Mouse (Mus musculus): ENCODE data around the gene Lrch3.
"Not testable (repeated sequence)": the region's sequence is repeated elsewhere in the genome, so short reads cannot be mapped to it uniquely, and the experiment has no call there.

Gene Lrch3

DNA sequence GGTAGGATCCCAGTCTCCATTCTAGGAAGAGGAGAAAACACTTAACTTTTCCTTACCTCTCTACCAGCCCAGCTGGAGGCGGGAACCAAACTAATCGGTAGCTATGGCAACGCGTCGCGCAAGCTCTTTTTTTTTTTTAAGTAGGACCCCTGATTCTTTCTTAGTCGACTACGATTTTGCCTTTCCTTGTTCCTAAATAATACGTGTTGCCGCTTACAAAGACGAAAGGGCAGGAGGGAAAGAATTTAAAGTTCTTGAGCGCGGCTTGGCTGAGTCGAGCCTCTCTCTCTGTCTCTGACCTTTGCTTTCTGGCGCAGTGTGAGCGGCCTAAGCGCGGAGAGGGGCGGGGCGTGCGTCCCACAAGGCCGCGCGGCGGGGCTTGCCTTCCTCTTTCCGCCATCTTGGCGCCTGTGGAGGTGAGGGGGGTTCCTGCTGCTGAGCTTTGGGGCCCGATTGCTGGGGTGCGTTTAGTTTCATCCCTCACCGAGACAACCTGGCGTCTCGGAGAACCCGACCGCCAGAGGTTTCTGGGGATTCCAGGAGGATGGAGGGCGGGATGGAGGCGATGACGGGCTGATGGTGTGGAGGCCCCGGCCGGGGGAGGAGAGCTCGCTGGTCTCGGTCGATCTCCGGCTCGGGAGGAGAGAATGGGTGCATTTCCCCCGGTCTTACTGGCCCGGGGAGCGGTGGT, 142.3 kb downstream of the Lrch3 start, which contains the start of the genes Iqcg and Rpl35a:
Gene Iqcg (minus strand): TSS at position 124 of the 691 bp plus-strand sequence.
Gene Rpl35a (plus strand): TSS at position 359 of the 691 bp plus-strand sequence.
- peak; percentile 94 for DNase-seq (ENCODE audit: low spot score)

DNA sequence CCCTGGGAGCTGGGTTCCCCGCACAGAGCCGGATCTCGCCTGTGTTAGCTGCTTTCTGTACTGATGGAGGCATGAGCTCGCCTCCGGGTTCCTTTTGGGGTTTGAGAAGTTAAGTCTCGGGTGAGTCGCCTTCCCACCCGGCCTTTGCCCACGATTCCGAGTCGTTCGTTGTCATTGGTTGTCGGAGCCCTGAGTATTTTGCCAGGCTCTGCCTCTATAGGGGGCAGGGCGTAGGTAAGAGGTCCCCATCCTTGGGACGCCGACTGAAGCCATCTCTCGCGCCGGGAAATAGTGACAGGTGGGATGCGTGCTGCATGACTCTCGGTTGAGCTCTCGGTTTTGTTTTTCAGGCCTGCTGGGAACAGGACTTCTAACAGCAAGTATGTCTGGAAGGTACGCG, 142.9 kb downstream of the Lrch3 start:
- DNase-seq (ENCODE audit: low spot score): no peak

DNA sequence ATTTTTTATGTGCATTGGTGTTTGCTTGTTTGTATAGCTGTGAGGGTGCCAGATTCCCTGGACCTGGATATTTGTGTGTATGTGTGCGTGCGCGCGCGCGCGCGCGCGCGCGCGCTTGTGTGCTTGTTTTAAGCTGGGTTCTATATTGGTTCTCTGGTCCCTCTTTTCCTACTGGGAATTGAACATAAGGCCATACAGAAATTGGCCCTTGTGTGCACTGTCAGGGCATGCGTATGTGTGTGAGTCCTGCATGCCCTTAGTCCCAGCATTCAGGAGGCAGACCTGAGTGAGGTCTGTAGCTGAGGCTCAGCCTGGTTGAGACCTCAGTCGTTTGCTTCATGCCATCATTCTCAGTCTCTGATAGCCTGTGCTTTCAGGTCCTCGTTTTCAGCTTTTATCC, 144.1 kb downstream of the Lrch3 start:
- DNase-seq (ENCODE audit: low spot score): no peak

DNA sequence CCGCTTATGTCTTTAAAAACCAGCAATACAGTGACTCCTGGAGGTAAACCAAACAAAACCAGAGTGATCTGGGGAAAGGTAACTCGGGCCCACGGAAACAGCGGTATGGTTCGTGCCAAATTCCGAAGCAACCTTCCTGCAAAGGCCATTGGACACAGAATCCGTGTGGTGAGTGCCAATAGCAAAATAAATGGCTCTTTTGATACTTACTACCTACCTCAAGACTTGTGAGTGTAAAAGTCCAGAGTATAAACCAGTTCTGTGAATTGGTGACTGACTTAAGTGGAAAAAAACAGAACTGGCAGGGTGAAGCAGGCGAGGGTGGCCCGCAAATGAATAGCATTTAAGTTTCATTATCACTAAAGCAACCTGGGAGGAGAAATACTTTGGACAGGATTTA, 144.8 kb downstream of the Lrch3 start:
- not testable (repeated sequence) for DNase-seq (ENCODE audit: low spot score)

DNA sequence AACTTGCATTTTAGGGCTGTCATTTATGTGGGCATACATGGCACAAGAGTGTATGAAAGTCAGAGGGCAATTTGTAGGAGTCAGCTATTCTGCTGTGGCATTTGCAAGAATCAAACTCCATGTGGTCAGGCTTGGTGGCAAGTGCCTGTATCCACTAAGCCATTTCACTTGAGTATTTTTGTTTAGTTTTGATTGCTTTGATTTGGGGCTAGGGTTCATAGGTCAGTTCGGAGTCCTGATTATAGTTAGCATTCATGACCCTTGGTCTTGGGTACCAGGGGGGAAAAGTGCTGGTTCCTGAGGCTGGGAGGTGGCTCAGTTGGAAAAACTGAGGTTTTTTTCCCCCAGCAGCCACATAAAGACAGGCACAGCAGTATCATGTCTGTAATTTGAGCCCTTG, 145.6 kb downstream of the Lrch3 start:
- DNase-seq (ENCODE audit: low spot score): no peak

DNA sequence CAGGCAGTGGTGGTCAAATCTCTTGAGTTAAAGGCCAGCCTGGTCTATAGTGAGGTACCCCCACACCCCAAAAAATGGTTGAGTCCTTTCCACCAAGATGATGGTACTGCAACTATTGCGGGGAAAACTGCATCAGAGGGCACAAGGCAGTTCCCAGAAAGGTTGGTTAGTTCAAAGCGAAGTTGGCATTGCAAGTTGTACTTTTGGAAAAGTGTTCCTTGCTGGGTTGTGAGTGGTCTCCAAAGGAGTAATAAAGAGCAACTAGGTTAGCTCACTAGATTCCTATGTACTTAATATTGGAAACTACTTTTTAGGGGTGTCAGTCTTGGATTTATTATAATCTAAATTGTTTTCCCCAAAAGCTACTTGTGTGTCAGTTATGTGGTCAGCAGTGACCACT, 147.0 kb downstream of the Lrch3 start:
- no peak for DNase-seq (ENCODE audit: low spot score)

DNA sequence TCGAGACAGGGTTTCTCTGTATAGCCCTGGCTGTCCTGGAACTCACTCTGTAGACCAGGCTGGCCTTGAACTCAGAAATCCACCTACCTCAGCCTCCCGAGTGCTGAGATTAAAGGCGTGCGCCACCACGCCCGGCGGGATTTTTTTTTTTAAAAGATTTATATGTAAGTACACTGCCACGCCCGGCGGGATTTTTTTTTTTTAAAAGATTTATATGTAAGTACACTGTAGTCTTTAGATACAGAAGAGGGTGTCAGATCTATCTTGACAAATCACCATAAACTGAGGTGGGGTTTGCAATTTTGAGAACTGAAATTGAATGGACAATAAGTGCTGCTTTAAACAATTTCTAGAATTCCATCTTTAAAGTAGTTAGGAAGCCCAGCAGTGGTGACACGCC, 147.5 kb downstream of the Lrch3 start:
- no peak for DNase-seq (ENCODE audit: low spot score)

DNA sequence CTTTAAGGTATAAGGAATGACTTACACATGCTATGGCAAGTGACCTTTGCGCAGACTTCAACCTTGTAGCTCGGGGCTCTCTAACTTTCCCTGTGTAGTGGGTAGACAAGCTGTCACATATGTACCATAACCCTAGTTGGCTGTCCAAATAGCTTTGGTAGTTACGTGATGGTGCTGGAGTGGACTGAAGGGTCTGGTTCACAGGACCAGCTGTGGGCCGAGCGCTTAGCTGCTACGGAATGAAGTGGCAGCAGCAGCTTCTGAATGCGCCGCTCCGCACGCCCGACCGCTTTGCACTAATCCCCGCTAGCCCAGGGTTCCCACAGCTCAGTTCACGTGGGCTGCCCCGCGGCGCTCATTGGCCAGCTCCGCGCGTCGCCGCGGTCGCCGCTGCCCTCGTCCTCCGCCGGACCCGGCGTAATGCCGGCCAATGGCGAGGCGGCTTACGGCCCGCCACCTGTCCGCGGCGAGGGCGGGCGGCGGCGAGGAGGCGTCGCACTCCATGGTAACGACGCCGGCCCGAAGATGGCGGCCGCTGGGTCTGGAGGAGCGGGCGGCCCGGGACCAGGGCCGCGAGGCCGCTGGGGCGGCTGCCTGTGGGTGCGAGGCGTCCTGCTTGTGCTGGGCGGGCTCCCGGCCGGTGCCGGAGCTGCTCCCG, 148.3 kb downstream of the Lrch3 start, which contains the start of gene Lmln:
Gene Lmln (plus strand): TSS at position 498 of the 658 bp plus-strand sequence.
- DNase-seq (ENCODE audit: low spot score): peak; percentile 96

DNA sequence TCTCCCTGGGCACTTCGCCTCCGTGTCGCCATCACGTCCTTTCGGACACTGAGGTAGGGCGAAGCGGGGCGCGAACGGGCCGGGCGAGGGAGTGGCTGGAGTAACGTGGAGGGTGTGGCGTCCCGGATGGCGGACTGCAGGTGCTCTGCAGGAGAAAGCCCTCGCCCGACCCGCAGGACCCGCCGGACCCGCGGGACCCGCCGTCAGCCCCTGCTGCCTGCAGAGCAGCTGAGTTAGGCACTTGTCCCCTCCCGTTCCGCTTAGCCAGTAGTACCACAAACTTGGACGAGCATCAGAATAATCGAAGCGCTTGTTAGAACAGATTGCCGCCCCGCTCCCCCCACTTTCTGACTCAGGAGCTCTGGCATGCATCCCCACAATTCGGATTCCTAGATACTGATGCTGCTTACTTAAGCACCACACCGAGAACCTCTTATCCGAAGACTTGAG, 148.8 kb downstream of the Lrch3 start:
- no peak for DNase-seq (ENCODE audit: low spot score)

DNA sequence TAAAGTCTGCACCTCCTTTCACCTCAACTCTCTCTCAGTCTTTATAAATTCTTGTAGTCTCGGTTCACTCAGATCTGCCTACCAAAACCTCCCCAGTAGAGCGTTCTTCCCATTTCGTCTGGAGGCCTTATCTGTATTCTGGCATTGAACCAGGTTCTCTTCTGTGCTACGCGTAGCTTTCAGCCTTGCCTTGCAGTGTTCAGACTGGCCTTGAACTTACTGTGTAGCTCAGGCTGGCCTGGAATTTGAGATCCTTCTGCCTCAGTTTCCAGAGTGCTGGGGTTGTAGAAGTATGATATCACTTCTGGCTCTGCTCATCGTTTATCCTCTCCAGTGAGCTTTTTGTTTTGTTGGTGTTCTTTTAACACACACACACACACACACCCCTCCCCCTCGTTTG, 149.4 kb downstream of the Lrch3 start:
- DNase-seq (ENCODE audit: low spot score): peak; percentile 5

DNA sequence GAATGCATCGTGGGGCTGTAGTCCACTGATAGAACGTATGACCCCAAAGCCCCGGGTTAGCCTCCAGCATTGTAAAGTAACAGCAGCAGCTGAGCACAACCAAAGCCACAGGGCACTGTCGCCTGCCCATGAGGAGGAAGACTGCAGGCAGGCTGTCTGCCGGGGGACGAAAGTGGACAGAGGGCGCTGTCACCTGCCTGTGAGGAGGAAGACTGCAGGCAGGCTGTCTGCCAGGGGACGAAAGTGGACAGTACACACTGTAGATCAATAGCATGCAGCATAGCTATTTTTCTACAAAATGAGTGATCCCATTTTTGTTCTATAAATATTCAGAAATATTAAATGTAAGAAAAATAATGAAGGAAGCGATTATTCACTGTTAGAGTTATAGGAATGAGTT, 150.7 kb downstream of the Lrch3 start:
- peak; percentile 21 for DNase-seq (ENCODE audit: low spot score)
